Mouse (Mus musculus) granulocyte monocyte progenitor cell, adult 5-6 weeks (primary cell): ENCODE results near the gene Cd164l2. TPM values are rescaled to one million over a fixed set of nuclear protein-coding genes. Genes with fewer than 3 reads are reported as not detected.
A peak's percentile ranks its signal among the peaks of the same experiment; 100 is the strongest.

Source experiments
- ATAC-seq: replicated peaks from 2 replicates; pipeline ENCODE4 v1.8.0; 2016; ENCODE audit warnings: mild to moderate bottlenecking, moderate TSS enrichment, inconsistent platforms; ENCODE audit not compliant: poor library complexity, severe bottlenecking
- total RNA-seq, 2 experiments: library from RNA; stranded (forward) in 1 of 2; stranded (reverse) in 1 of 2; fragments of 200-712, 200-1000 nt in 1 of 2; fragments of >200 nt in 1 of 2; fragmentation: Nextera tagmentation in 1 of 2; gene quantifications; 2 replicates each; pipeline ENCODE4 v1.2.3; 2014 to 2017

The Cd164l2 gene
- total RNA-seq, 2 experiments from 2014 or later: not detected

- ATAC-seq: no peak
Observed at GRCm38 (mm10) chr4:133189396-133189795, 22.5 kb upstream of the Cd164l2 start.

GRCm38 (mm10) chr4:133194482-133194881 lies 17.4 kb upstream of the Cd164l2 start:
- no peak for ATAC-seq

GRCm38 (mm10) chr4:133195014-133195413 lies 16.9 kb upstream of the Cd164l2 start:
- no peak for ATAC-seq

GRCm38 (mm10) chr4:133196136-133196535 lies 15.8 kb upstream of the Cd164l2 start:
- ATAC-seq: no peak

GRCm38 (mm10) chr4:133196852-133197251 lies 15.1 kb upstream of the Cd164l2 start:
- ATAC-seq: no peak

GRCm38 (mm10) chr4:133197355-133197754 lies 14.6 kb upstream of the Cd164l2 start:
- ATAC-seq: no peak

GRCm38 (mm10) chr4:133197801-133198286 lies 14.1 kb upstream of the Cd164l2 start:
- ATAC-seq: no peak

GRCm38 (mm10) chr4:133198337-133199180 lies 13.4 kb upstream of the Cd164l2 start:
- ATAC-seq: no peak

GRCm38 (mm10) chr4:133199743-133200142 lies 12.2 kb upstream of the Cd164l2 start:
- no peak for ATAC-seq

GRCm38 (mm10) chr4:133200343-133200742 lies 11.6 kb upstream of the Cd164l2 start:
- ATAC-seq: no peak

- ATAC-seq: 0 out of 2 replicates have a peak, but pooled peaks have one; percentile 28
Observed at GRCm38 (mm10) chr4:133201006-133201771, 10.7 kb upstream of the Cd164l2 start.

- no peak for ATAC-seq
Observed at GRCm38 (mm10) chr4:133202254-133202653, 9.7 kb upstream of the Cd164l2 start.

- no peak for ATAC-seq
Observed at GRCm38 (mm10) chr4:133203591-133203990, 8.3 kb upstream of the Cd164l2 start.

GRCm38 (mm10) chr4:133204379-133204778 lies 7.6 kb upstream of the Cd164l2 start:
- no peak for ATAC-seq

- peak; percentile 24; the same call in 1 of the 2 replicates for ATAC-seq
Observed at GRCm38 (mm10) chr4:133209366-133209765, 2.6 kb upstream of the Cd164l2 start.

GRCm38 (mm10) chr4:133210023-133210787 lies 1.7 kb upstream of the Cd164l2 start:
- ATAC-seq: no peak

- no peak for ATAC-seq
Observed at GRCm38 (mm10) chr4:133210788-133211390, 1.0 kb upstream of the Cd164l2 start.

GRCm38 (mm10) chr4:133212562-133213267 lies 784 bp downstream of the Cd164l2 start:
- ATAC-seq: peak; percentile 81

GRCm38 (mm10) chr4:133213268-133213590 lies 1.3 kb downstream of the Cd164l2 start:
- ATAC-seq: no peak

- no peak for ATAC-seq
Observed at GRCm38 (mm10) chr4:133213661-133214060, 1.7 kb downstream of the Cd164l2 start.
